Mouse (Mus musculus) limb, embryonic 11.5 days (tissue): ENCODE data around the gene Ints7. TPM values are rescaled to one million over a fixed set of nuclear protein-coding genes. Genes with fewer than 3 reads are reported as not detected.

Experiments used
- ATAC-seq: fragments of 200-750 bp; cut with Nextera tagmentation; 2 replicates; pipeline ENCODE4 v1.8.0; 2017; ENCODE audit warnings: low read depth; ENCODE audit not compliant: insufficient number of reproducible peaks, low FRiP score, low TSS enrichment
- DNase-seq: peaks from one replicate; pipeline ENCODE4 v3.0.0-alpha.2; 2015; ENCODE audit warnings: low spot score
- H3K27ac ChIP-seq: fragments of 300-500 bp; sonication (generic); replicated peaks from 2 replicates; pipeline ENCODE4 v1.5.1; 2014; ENCODE audit warnings: low read depth, mild to moderate bottlenecking, low read length
- H3K27me3 ChIP-seq: fragments of 300-500 bp; sonication (generic); 2 replicates; pipeline ENCODE4 v1.6.1; 2014; ENCODE audit warnings: mild to moderate bottlenecking, low read length, mixed read lengths; ENCODE audit not compliant: control insufficient read depth, insufficient read depth
- H3K36me3 ChIP-seq: fragments of 300-500 bp; sonication (generic); 2 replicates; pipeline ENCODE4 v1.6.1; 2014; ENCODE audit warnings: mild to moderate bottlenecking, low read length, moderate library complexity, mixed read lengths; ENCODE audit not compliant: control insufficient read depth, insufficient read depth
- H3K4me1 ChIP-seq: fragments of 300-500 bp; sonication (generic); 2 replicates; pipeline ENCODE4 v1.6.1; 2014; ENCODE audit warnings: low read length, mixed read lengths; ENCODE audit not compliant: control insufficient read depth, insufficient read depth
- H3K4me2 ChIP-seq: fragments of 300-500 bp; sonication (generic); 2 replicates; pipeline ENCODE4 v1.6.1; 2014; ENCODE audit warnings: low read depth, mild to moderate bottlenecking, moderate library complexity; ENCODE audit not compliant: severe bottlenecking
- H3K4me3 ChIP-seq: fragments of 300-500 bp; sonication (generic); 2 replicates; pipeline ENCODE4 v1.5.1; 2014; ENCODE audit warnings: low read depth, low read length
- H3K9ac ChIP-seq: fragments of 300-500 bp; sonication (generic); 2 replicates; pipeline ENCODE4 v1.6.1; 2014; ENCODE audit warnings: mild to moderate bottlenecking, low read length
- H3K9me3 ChIP-seq: fragments of 300-500 bp; sonication (generic); 2 replicates; pipeline ENCODE4 v1.6.1; 2016; ENCODE audit warnings: low read length; ENCODE audit not compliant: control insufficient read depth
- WGBS: fragments of 180-500 bp; shearing (Covaris S2); extraction: QIAGEN DNeasy Blood & Tissue Kit; methylation state at CpG from one replicate; pipeline ENCODE4 v1.1.7; 2014; 5-methylcytosine and 5-hydroxymethylcytosine counted together
- polyA plus RNA-seq: library from polyadenylated mRNA; unstranded; fragments of >200 nt; fragmentation: Nextera tagmentation; extraction: Ambion mirVana; gene quantifications from 2 replicates; pipeline ENCODE4 v1.2.1, GENCODE M21; 2014

Gene Ints7
- polyA plus RNA-seq, 1 experiment from 2014 or later, result 63.0 TPM

DNA sequence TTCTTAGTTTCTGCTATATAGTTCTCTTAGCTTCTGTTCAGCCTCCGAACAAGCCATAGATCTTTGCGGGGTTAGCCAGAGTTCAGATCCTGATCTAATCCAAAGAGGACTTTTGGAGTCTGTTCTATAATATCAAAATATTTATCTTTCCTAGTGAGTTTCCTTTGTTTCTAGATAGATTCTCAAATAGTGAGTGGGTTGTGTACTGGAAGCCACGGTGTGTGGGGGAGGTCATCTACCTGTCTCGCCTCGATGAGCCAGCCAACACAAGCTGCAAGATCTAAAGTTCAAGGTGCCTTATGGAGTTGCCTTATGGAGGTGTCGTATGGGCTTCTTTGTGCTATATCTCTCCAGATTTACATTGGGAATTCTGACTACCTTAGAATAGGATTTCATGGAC, 88.2 kb downstream of the Ints7 start:
- Histone ChIP-seq H3K27me3 (no peaks in the 10 kb centered on the region), H3K4me3 (no peak overlapping the region), H3K36me3 (no peaks in the 10 kb centered on the region), H3K9ac (no peak overlapping the region), H3K4me2 (no peak overlapping the region), H3K27ac (no peak overlapping the region), H3K9me3 (no peaks in the 10 kb centered on the region), H3K4me1 (0 out of 2 replicates have a peak, but pooled peaks cover 2% of the 10 kb centered on the region)
- ATAC-seq, result no peak
- DNase-seq, result no peak
- 93% methylated on average over 6 of the region's 6 CpGs for WGBS

DNA sequence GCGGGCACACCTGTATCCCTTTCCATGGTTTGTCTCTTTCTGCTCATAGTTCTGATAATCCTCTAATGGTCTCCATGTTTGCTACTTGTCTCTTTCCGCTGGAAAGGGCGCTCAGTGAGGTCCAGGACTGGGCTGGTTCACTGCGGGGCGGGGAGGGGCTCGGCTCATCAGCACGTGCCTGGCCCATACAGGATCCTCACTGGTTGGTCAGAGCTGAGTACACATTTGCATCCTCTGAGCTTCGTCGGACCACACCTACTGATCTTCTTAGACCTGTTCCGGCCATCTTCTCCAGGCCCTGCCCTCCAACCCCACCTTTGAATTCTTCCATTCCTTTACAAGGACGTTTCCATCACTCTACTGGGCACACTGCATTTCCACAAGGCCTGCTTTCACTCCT, 90.9 kb downstream of the Ints7 start:
- ATAC-seq, result no peak
- 88% methylated on average over 11 of the region's 11 CpGs for WGBS
- H3K27me3 ChIP-seq, result no peaks in the 10 kb centered on the region

DNA sequence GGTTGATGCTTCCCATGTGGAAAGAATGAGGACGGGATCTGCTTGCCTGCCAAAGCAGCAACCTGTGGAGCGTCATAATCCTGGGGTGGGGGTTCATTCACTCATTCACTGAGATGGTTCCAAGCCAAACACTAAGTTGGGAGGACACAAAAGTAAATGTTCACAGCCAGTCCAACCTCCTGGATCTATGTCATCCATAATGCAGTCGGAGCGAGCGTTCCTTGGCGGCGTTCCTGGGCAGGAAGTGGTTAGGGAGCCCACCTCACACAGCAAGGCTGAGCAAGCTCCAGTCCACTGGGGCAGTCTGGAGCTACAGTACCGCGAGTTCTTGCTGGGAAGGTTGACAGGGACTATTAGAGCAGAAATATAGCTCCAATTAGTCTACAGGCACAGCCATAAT, 92.6 kb downstream of the Ints7 start:
- Histone ChIP-seq H3K9me3 (no peaks in the 10 kb centered on the region), H3K4me1 (no peaks in the 10 kb centered on the region), H3K27me3 (no peaks in the 10 kb centered on the region), H3K36me3 (no peaks in the 10 kb centered on the region), H3K4me2 (no peak overlapping the region), H3K9ac (no peak overlapping the region), H3K27ac (no peak overlapping the region), H3K4me3 (no peak overlapping the region)
- 66% methylated on average over 9 of the region's 9 CpGs for WGBS
- DNase-seq, result no peak
- no peak for ATAC-seq

More for the DNA sequence above, 90.9 kb downstream of the Ints7 start:
- Histone ChIP-seq H3K9ac (no peak overlapping the region), H3K36me3 (no peaks in the 10 kb centered on the region), H3K4me1 (0 out of 2 replicates have a peak, but pooled peaks cover 2% of the 10 kb centered on the region), H3K9me3 (no peaks in the 10 kb centered on the region), H3K4me2 (no peak overlapping the region), H3K27ac (no peak overlapping the region), H3K4me3 (no peak overlapping the region)
- no peak for DNase-seq

Other genes starting within 250 kb of the Ints7 start
- 26.8 and 28.4 TPM in 2 replicates for gene Tmem206, start 249.7 kb upstream of the Ints7 start, polyA plus RNA-seq
- gene Ppp2r5a, start 172.4 kb upstream of the Ints7 start, polyA plus RNA-seq, result 17.0 and 20.3 TPM in 2 replicates
- gene Dtl, start 92 bp upstream of the Ints7 start, polyA plus RNA-seq, result 84.2 and 92.2 TPM in 2 replicates
- gene Lpgat1, start 142.2 kb downstream of the Ints7 start, polyA plus RNA-seq, result 44.1 and 45.7 TPM in 2 replicates
- gene Nek2, start 245.8 kb downstream of the Ints7 start, polyA plus RNA-seq, result 50.7 and 51.7 TPM in 2 replicates